9 mouse cellular contexts compared by ENCODE assay signal in genomic region chr17:47738879-47739798, GRCm38 (mm10). TPM values are rescaled to one million over a fixed set of nuclear protein-coding genes. Genes with fewer than 3 reads are reported as not detected.
A peak's percentile ranks its signal among the peaks of the same experiment; 100 is the strongest.
DNase-seq lines count a peak whose midpoint lies in the region; ATAC-seq lines count a peak whose summit lies in the region.
"Had no signal": no experiment of that assay in that cellular context is flagged by ENCODE, and none has a peak within 500 bp of the region (broad histone marks: within the 10 kb centered on the region; RNA-seq: fewer than 3 reads in every experiment).

No protein-coding gene starts in this region.

- H3K27me3 ChIP-seq in heart, embryonic 16.5 days (ENCODE audit: control insufficient read depth, insufficient read depth, low read length), result no peaks in the 10 kb centered on the region

- DNase-seq in CD4-positive, CD25-positive, alpha-beta regulatory T cell, adult 2 months (ENCODE audit: low read depth, low spot score), result peak; percentile 78
- DNase-seq in T-cell, adult 2 months (ENCODE audit: low spot score), result peak; percentile 68
- DNase-seq in large intestine, adult 2 months (ENCODE audit: low read depth, low spot score), result peak; percentile 58
- DNase-seq in thymus, postnatal 25 days, result peak; percentile 52
- no peak for DNase-seq in left cerebral cortex, adult 8-10 months (ENCODE audit: low spot score in 2 of 2)
- no peak for DNase-seq in cerebellum, adult 8-10 months

- H3K9ac ChIP-seq in heart, embryonic 16.5 days (ENCODE audit: low read length), result peak overlapping the region; percentile 86

- peak overlapping the region; percentile 98 for H3K4me2 ChIP-seq in heart, embryonic 16.5 days (ENCODE audit: low read depth, low read length)

- WGBS in heart, embryonic 16.5 days, result 17% methylated on average over 20 of the region's 20 CpGs
- 9% methylated on average over 20 of the region's 20 CpGs for WGBS in large intestine, adult 2 months

- no peaks in the 10 kb centered on the region for H3K9me3 ChIP-seq in heart, embryonic 16.5 days (replicated peaks; ENCODE audit: control insufficient read depth, low read length)

- peak overlapping the region; percentile 94 for H3K27ac ChIP-seq in heart, embryonic 16.5 days (ENCODE audit: low read length)

- H3K4me1 ChIP-seq in heart, embryonic 16.5 days (ENCODE audit: control insufficient read depth, insufficient read depth, low read length), result peaks cover 27% of the 10 kb centered on the region

- no peaks in the 10 kb centered on the region for H3K36me3 ChIP-seq in heart, embryonic 16.5 days (ENCODE audit: control insufficient read depth, insufficient read depth)

- H3K4me3 ChIP-seq in heart, embryonic 16.5 days (ENCODE audit: low read length), result peak overlapping the region; percentile 83

- no peak for ATAC-seq in heart, embryonic 16.5 days (replicated peaks; ENCODE audit: extremely low read depth, insufficient read depth, low FRiP score)
- ATAC-seq in monocyte, adult 5-6 weeks (replicated peaks; ENCODE audit: insufficient number of reproducible peaks, low FRiP score, low TSS enrichment, poor library complexity, severe bottlenecking), result 0 out of 2 replicates have a peak, but pooled peaks have one; percentile 6

RNA-seq across cellular contexts. Expression of gene Tfeb, which starts 2.3 kb away (rescaled TPM):
- polyA plus RNA-seq in heart, embryonic 16.5 days (2015; fragmentation: Nextera tagmentation; extraction: Ambion mirVana), result 25.7 and 28.9 TPM in 2 replicates
- polyA plus RNA-seq in large intestine, adult 2 months (2012; rRNA removed), result 18.0 and 20.3 TPM in 2 replicates
- 61.8 to 91.9 TPM (median 65.3 TPM) in 3 replicates for total RNA-seq in monocyte, adult 5-6 weeks (2017)
- total RNA-seq in left cerebral cortex, adult 8-10 months (2022), result 10 to 100 TPM; 12.3 to 17.8 (median 15.1) TPM

RNA-seq across cellular contexts. Expression of gene Pgc, which starts 12.5 kb away (rescaled TPM):
- 0.56 and 1.7 TPM in 2 replicates for polyA plus RNA-seq in heart, embryonic 16.5 days (2015; fragmentation: Nextera tagmentation; extraction: Ambion mirVana)
- 3.9 and 21.9 TPM in 2 replicates for polyA plus RNA-seq in large intestine, adult 2 months (2012; rRNA removed)
- not detected in 3 replicates for total RNA-seq in monocyte, adult 5-6 weeks (2017)
- total RNA-seq in left cerebral cortex, adult 8-10 months (2022), result not detected
- total RNA-seq: heart, postnatal 10 days had no signal

RNA-seq across cellular contexts. Expression of gene Prickle4, which starts 44.6 kb away (rescaled TPM):
- 0.72 and 0.84 TPM in 2 replicates for polyA plus RNA-seq in heart, embryonic 16.5 days (2015; fragmentation: Nextera tagmentation; extraction: Ambion mirVana)
- 0.56 and 0.86 TPM in 2 replicates for polyA plus RNA-seq in large intestine, adult 2 months (2012; rRNA removed)
- not detected in 3 replicates for total RNA-seq in monocyte, adult 5-6 weeks (2017)
- total RNA-seq in left cerebral cortex, adult 8-10 months (2022), result 1 to 10 TPM; 1.8 to 5.2 (median 4.3) TPM

RNA-seq across cellular contexts. Expression of gene Gm21981, which starts 44.9 kb away (rescaled TPM):
- polyA plus RNA-seq in heart, embryonic 16.5 days (2015; fragmentation: Nextera tagmentation; extraction: Ambion mirVana), result 0.24 and 0.39 TPM in 2 replicates
- 0.70 and 0.87 TPM in 2 replicates for polyA plus RNA-seq in large intestine, adult 2 months (2012; rRNA removed)
- total RNA-seq in monocyte, adult 5-6 weeks (2017), result 0.29 TPM in 1 of 3 replicates, not detected in the others
- 1 to 10 TPM; 2.4 to 4.9 (median 4.1) TPM for total RNA-seq in left cerebral cortex, adult 8-10 months (2022)

RNA-seq across cellular contexts. Expression of gene Frs3, which starts 50.3 kb away (rescaled TPM):
- polyA plus RNA-seq in heart, embryonic 16.5 days (2015; fragmentation: Nextera tagmentation; extraction: Ambion mirVana), result 3.9 and 5.1 TPM in 2 replicates
- polyA plus RNA-seq in large intestine, adult 2 months (2012; rRNA removed), result 4.4 and 7.3 TPM in 2 replicates
- total RNA-seq in monocyte, adult 5-6 weeks (2017), result 0.38 to 1.4 TPM (median 1.3 TPM) in 3 replicates
- 10 to 100 TPM; 27.3 to 37.3 (median 33.4) TPM for total RNA-seq in left cerebral cortex, adult 8-10 months (2022)

Comparison
In these comparisons a context has a peak if more than half of its experiments do, and no peak if none do; other contexts are left out.
1. DNase-seq: peak in CD4-positive, CD25-positive, alpha-beta regulatory T cell, adult 2 months (single experiment), T-cell, adult 2 months (single experiment), large intestine, adult 2 months (single experiment) and thymus, postnatal 25 days (single experiment); none in left cerebral cortex, adult 8-10 months (0 of 2) and cerebellum, adult 8-10 months (single experiment).